Mouse (Mus musculus) ovary, postnatal 14 days (tissue): Measurements from ENCODE around the gene Ccdc15.
A peak's percentile ranks its signal among the peaks of the same experiment; 100 is the strongest.
"Not testable (repeated sequence)": the region's sequence is repeated elsewhere in the genome, so short reads cannot be mapped to it uniquely, and the experiment has no call there.

Experiments
- DNase-seq: peaks from one replicate; pipeline ENCODE4 v3.0.0; 2022; ENCODE audit warnings: low spot score

Gene Ccdc15

GRCm38 (mm10) chr9:37351266-37351665, 3.0 kb upstream of the Ccdc15 start:
- no peak for DNase-seq

GRCm38 (mm10) chr9:37349050-37349449, 818 bp upstream of the Ccdc15 start:
- no peak for DNase-seq

- no peak for DNase-seq
These were observed 846 bp downstream of the Ccdc15 start for GRCm38 (mm10) chr9:37347184-37347987.

- DNase-seq: no peak
These were observed 2.8 kb downstream of the Ccdc15 start for GRCm38 (mm10) chr9:37345406-37345805.

- DNase-seq: no peak
These were observed 18.8 kb downstream of the Ccdc15 start for GRCm38 (mm10) chr9:37329456-37329855.

GRCm38 (mm10) chr9:37301720-37302119, 46.5 kb downstream of the Ccdc15 start:
- no peak for DNase-seq

GRCm38 (mm10) chr9:37300501-37300900, 47.7 kb downstream of the Ccdc15 start:
- DNase-seq: not testable (repeated sequence)

- DNase-seq: no peak
These were observed 52.6 kb downstream of the Ccdc15 start for GRCm38 (mm10) chr9:37295586-37295985.

GRCm38 (mm10) chr9:37266622-37267021, 81.6 kb downstream of the Ccdc15 start:
- DNase-seq: no peak

- peak; percentile 51 for DNase-seq
These were observed 92.4 kb downstream of the Ccdc15 start for GRCm38 (mm10) chr9:37255889-37256225.

GRCm38 (mm10) chr9:37255149-37255888, 92.9 kb downstream of the Ccdc15 start, which contains the start of gene Slc37a2:
Slc37a2 (minus strand) TSS chr9:37255738.
- peak; percentile 51 for DNase-seq

- no peak for DNase-seq
These were observed 93.6 kb downstream of the Ccdc15 start for GRCm38 (mm10) chr9:37254531-37255110.

GRCm38 (mm10) chr9:37250631-37251030, 97.6 kb downstream of the Ccdc15 start:
- DNase-seq: no peak

- no peak for DNase-seq
These were observed 98.3 kb downstream of the Ccdc15 start for GRCm38 (mm10) chr9:37249976-37250375.

- no peak for DNase-seq
These were observed 99.8 kb downstream of the Ccdc15 start for GRCm38 (mm10) chr9:37248381-37248906.

GRCm38 (mm10) chr9:37247429-37247828, 100.8 kb downstream of the Ccdc15 start:
- no peak for DNase-seq

GRCm38 (mm10) chr9:37245810-37246209, 102.4 kb downstream of the Ccdc15 start:
- DNase-seq: no peak

GRCm38 (mm10) chr9:37245404-37245803, 102.8 kb downstream of the Ccdc15 start:
- no peak for DNase-seq

- DNase-seq: no peak
These were observed 103.6 kb downstream of the Ccdc15 start for GRCm38 (mm10) chr9:37244600-37244999.

GRCm38 (mm10) chr9:37242764-37243163, 105.5 kb downstream of the Ccdc15 start:
- no peak for DNase-seq

- DNase-seq: no peak
These were observed 112.1 kb downstream of the Ccdc15 start for GRCm38 (mm10) chr9:37235951-37236737.
